Mouse (Mus musculus) frontal cortex, postnatal 10 days (tissue): Measurements from ENCODE around the gene Nin.

Experiments
- DNase-seq, 2 experiments: peaks; one replicate each; pipeline ENCODE4 v3.0.0; 2022; ENCODE audit warnings: low spot score in 2 of 2, mixed read lengths in 1 of 2

Gene Nin

GRCm38 (mm10) chr12:70119552-70119951 lies 6.0 kb upstream of the Nin start:
- no peak for DNase-seq

DNA sequence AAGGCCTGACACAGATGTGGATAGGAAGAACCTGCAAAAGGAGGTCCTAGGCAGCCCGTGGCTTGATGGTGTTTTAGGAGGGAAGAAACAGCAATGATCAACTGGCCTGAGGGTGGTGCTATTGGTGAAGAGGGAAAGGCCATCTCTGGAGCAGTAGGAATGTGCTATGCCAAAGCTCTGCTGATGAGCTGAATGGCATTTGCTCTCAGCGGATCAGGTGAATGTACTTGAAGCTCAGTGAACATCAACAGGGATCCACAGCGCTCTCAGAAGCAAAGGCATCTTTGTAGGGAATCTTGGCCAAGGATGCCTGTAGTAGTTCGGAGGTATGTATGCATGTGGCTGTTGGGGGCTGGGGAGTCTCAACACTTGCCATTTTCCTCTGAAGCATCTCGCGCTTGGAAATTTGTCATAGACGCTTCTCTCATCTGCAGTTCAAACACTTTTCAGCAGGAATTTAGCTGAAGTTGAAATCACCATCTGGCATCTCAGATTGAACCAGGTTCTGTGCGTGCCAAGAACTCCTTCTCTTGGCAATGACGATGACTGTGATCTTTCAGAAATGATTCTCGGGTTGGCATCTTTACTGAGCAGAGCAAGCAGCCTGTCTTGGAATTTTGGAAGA lies 5.3 kb upstream of the Nin start:
- DNase-seq: peak in 1 of 2 experiments; percentile 36

DNA sequence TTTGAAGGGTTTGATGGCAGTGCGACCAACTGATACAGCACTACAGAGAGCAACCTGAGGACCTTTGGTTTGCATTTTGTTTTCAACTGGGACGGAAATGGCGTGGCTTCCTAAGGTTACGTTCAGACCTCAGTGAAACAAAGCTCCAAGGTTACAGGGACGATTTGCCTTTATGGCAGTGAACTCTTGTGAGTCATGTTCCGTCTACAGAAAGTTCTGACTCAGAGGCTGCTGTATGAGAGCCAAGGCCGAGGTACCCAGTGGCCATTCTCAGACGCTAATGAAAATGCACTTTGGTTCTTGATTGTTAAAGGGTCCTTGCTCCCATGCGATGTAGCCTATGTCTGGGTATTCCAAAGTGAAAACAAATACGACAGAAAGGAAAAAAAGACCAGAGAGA lies 3.6 kb upstream of the Nin start:
- no peak for DNase-seq

DNA sequence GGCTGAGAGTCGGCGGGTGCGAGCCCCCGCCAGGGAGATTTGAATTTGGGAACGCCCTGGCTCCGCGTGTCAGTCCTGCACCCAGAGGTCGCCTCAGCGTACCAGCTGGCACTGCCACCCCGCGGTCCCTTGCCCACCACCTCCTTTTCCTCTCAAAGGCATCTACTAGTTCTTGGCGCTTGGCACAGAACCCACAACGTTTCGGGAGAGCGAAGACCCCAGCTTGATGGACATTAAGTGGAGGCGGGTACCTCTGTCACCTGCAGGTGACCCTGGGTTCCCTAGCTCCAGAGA lies 1.5 kb downstream of the Nin start:
- peak in 1 of 2 experiments; percentile 44 for DNase-seq

GRCm38 (mm10) chr12:70111367-70112089 lies 2.0 kb downstream of the Nin start:
- DNase-seq: peak; percentile 57 to 72

DNA sequence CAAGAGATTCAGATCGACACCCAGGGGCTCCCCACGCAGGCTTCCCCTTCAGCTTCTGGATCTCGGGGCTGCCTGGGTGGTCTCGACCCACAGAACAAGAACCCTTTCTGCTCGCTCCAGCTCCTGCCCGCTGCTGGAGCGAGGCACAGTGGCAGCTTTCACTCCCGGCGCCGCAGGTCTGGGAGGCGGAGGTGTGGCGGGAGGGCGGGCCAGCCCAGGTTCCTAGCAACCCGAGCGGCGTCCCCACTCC lies 2.5 kb downstream of the Nin start:
- peak in 1 of 2 experiments; percentile 39 for DNase-seq

- DNase-seq: no peak
These were observed 3.0 kb downstream of the Nin start for GRCm38 (mm10) chr12:70110375-70111116.

GRCm38 (mm10) chr12:70109921-70110320 lies 3.6 kb downstream of the Nin start:
- DNase-seq: no peak

DNA sequence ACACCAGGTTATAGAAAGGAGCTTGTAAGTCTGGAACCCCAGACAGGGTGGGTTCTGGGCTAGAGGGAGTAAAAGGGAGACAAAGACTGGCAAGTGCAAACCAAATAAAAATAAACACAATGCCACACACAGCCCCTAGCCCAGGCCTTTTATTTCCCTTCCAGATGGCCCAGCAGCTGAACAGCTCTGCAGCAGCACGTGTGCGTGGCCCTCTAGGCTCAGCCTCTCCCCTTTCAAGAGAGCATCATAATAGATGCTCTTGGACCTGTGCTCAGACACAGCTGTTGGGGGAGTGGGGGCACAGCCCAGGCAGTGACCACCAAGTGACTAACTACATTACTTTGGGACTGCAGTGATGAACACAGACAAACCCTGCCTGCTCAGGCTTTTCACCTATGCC lies 5.4 kb downstream of the Nin start:
- no peak for DNase-seq

- DNase-seq: no peak
These were observed 7.0 kb downstream of the Nin start for GRCm38 (mm10) chr12:70106508-70106907.

DNA sequence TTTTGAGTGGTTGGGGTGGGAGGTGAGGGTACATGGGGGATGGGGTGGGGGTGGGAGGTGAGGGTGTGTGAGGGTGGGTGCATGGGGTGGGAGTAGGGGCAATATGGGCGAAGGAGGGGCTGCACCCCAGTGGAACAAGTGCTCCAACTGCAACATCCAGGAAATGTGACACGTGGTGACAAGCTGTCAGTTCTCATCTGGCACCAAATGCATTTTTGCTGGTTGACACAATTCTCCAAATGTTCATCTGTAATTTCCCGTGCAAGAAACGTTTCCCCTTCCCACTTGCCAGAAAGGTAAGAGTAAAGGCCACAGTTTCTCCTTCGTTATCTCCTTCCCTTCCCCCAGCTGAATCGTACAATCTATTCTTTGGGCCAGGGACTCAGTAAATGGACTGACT lies 7.6 kb downstream of the Nin start:
- no peak for DNase-seq

- no peak for DNase-seq
These were observed 8.6 kb downstream of the Nin start for GRCm38 (mm10) chr12:70104776-70105420.

DNA sequence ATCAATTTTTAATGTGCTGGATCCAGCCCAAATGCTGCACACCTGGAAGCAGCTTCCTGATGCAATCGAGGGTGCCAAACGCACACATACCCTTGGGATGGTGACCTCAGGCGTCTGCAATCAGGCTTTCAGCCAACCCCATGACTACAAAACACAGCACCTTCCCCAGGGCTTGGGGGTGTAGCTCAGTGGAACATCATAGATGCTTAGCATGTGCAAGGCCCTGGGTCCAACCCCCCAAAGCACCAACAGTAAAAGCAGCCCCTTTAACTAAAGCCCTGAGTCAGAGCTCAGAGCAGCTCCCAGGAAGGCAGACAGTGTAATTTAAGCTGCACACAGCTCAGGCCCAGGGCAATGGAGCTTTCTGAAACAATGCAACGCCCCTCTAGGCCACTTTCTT lies 9.3 kb downstream of the Nin start:
- DNase-seq: no peak

DNA sequence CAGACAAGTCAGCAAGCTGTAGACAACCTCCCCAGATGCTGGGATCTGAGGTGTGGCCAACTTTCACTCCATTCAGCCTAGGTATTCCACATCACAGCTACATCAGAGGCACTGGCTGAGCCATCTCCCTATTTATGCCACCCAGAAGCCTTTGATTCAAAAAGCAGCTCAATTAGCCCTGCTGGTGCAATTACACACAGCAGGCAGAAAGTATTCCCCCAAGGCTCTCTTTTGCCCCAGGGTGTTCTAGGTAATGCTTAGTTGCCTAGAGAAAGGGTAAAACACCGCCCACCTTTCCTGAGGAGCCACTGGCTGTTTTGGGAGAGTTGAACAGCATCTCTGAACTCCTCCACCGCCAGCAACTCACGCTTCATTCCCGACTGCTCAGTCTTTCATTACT lies 10.3 kb downstream of the Nin start:
- no peak for DNase-seq

DNA sequence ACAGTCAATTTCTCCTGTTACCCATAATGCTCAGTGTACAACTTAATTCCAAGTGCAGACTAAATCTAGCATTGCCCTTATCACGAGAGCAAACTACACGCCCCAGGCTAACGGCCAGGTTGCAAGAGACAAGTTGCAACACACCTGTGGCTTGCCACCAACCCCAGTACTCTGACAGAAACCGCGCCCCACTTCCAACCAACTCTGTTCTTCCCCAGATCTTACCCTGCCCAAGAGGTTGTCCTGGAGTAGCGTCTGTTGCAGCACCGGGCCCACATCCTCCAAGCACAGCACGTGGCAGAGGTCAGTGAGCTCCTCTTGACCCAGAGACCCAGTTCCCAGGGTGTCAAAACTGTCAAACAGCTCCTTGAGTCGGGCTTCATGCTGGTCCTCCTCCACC lies 11.1 kb downstream of the Nin start:
- DNase-seq: no peak

DNA sequence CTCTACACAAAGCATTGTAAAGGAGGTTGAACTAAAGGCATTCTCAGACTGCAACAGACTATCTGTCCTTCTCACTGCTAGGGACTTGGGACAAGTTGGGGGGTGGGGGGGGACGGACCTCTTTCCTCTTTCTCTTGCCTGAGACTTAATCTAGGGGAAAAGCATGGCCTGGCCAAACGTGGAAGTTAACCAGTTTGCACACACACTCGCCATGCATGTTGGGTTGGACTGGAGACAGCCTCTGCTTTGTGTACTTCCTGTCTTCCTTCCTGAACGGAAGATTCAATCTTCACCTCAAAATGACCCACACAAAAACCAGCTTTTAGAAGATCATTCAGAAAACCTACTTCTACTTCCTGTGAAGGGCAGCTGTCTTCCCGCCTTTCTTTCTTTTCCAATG lies 11.7 kb downstream of the Nin start:
- DNase-seq: no peak

DNA sequence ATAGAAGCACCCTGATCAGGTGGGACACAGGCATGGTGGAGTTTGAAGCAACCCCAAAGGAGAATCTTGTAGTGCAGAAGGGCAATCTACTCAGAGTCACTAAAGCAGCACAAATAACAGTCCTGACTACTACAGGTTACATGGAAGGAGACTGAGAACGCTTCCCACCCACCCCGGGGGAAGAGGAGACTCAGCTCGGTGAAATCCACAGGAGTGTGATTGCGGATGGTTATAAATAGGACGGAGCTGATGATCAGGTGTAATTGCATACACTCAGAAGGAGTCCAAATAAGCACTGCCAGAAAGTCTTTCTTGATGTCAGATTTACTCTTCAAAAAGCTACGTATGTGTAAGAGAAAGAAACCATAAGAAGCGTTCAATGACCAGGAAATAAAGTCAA lies 15.6 kb downstream of the Nin start:
- DNase-seq: no peak

- no peak for DNase-seq
These were observed 16.2 kb downstream of the Nin start for GRCm38 (mm10) chr12:70097316-70097715.

GRCm38 (mm10) chr12:70093266-70093893 lies 20.1 kb downstream of the Nin start:
- DNase-seq: no peak

DNA sequence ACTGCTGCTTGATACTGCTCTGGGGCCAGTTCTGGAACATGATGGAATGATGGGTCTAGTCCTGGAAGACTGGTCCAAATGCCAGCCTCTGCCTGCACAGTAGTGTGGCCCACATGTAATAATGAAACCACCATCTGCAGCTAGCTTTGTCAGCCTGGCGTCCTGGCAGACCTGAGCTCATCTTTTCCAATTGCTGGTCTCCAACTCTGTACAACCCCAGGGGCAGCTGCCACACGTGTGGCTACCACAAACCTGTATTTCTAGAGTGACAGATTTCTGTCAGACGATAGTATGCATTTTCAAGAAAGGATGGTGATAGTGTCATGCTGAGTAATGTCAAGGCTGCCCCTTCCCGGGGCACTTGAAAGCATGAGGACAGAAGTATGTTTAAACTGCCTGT lies 25.2 kb downstream of the Nin start:
- DNase-seq: no peak

- DNase-seq: no peak
These were observed 28.2 kb downstream of the Nin start for GRCm38 (mm10) chr12:70085351-70085750.

DNA sequence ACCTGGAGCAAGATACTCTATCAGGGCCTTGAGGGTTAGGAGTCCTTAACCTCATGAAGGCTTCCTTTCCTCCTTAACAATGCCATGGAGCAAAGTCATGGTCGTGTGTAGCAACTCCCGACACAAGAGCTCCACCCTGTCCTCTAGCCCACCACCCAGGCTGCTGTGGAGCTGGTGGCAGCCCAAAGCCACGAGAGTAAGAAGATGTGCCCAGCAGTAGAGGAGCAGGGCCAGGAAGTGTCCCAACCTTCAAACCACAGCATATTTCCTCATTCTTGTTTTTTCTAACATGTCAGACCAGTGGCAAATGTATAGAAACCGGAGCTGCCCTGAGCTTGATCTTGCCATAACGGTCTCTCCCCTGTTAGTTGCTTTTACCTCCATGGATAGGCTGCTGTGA lies 29.3 kb downstream of the Nin start:
- DNase-seq: no peak

DNA sequence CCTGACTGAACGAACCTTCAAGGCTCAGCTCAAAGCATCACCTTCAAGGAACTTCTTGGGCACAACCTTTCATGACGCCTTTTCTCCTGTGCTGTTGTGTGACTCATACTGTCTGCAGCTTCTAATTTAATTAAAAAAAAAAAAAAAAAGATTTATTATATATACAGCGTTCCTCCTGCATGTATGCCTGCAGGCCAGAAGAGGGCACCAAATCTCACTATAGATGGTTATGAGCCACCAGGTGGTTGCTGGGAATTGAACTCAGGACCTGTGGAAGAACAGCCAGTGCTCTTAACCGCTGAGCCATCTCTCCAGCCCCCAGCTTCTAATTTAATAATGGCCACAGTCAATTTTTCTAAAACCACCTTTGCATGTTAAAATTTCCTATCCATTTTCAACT lies 29.8 kb downstream of the Nin start:
- DNase-seq: no peak
